ENCODE assay signal across 7 mouse cellular contexts in genomic region chr12:35895875-35896763, GRCm38 (mm10). TPM values are rescaled to one million over a fixed set of nuclear protein-coding genes. Genes with fewer than 3 reads are reported as not detected.
A peak's percentile ranks its signal among the peaks of the same experiment; 100 is the strongest.
DNase-seq lines count a peak whose midpoint lies in the region.

No protein-coding gene starts in this region.

- H3K36me3 ChIP-seq in hindbrain, embryonic 10.5 days: no peaks in the 10 kb centered on the region

- WGBS in hindbrain, embryonic 10.5 days: 23% methylated on average over 20 of the region's 20 CpGs

- peak; percentile 69 for DNase-seq in Muller cell, postnatal 12 days (ENCODE audit: inconsistent ontology term)
- DNase-seq in fibroblast of lung, adult 2 months (ENCODE audit: low read depth): peak; percentile 38
- peak; percentile 54 for DNase-seq in hindbrain, embryonic 10.5 days (ENCODE audit: low spot score)
- DNase-seq in layer of hippocampus, postnatal 10 days (ENCODE audit: low spot score in 2 of 2): peak; percentile 75 to 85
- DNase-seq in lung, postnatal 14 days: peak; percentile 77
- DNase-seq in right cerebral cortex, adult 2 months (ENCODE audit: low spot score in 2 of 2): peak; percentile 78 to 81

- peak overlapping the region; percentile 52; the same call in 1 of the 2 replicates for H3K4me3 ChIP-seq in brown adipose tissue, adult 24 weeks (ENCODE audit: insufficient read depth, low read depth, low read length)
- peak overlapping the region; percentile 47 for H3K4me3 ChIP-seq in hindbrain, embryonic 10.5 days

- no peak overlapping the region for H3K27ac ChIP-seq in brown adipose tissue, adult 24 weeks (replicated peaks; ENCODE audit: low read depth, low read length)
- peak overlapping the region; percentile 85 for H3K27ac ChIP-seq in hindbrain, embryonic 10.5 days

- no peaks in the 10 kb centered on the region for H3K9me3 ChIP-seq in hindbrain, embryonic 10.5 days

- no peaks in the 10 kb centered on the region for H3K4me1 ChIP-seq in brown adipose tissue, adult 24 weeks (ENCODE audit: control insufficient read depth, insufficient read depth, insufficient read length, low read length)
- peaks cover 44% of the 10 kb centered on the region for H3K4me1 ChIP-seq in hindbrain, embryonic 10.5 days (replicated peaks)

- no peaks in the 10 kb centered on the region for H3K27me3 ChIP-seq in hindbrain, embryonic 10.5 days (ENCODE audit: insufficient read depth, poor library complexity, severe bottlenecking)

RNA-seq across cellular contexts. Expression of gene Agr3, which starts 29.3 kb away (rescaled TPM):
- not detected in 2 replicates for polyA plus RNA-seq in brown adipose tissue, adult 24 weeks (2012; ENCODE audit: insufficient read depth, insufficient read length, missing spikeins)
- not detected in 2 replicates for polyA plus RNA-seq in hindbrain, embryonic 10.5 days (2016; fragmentation: Nextera tagmentation; extraction: Ambion mirVana)
- not detected for total RNA-seq in layer of hippocampus, postnatal 10 days (2021)
